Mouse (Mus musculus) ES-CJ7 (cell line): Measurements from ENCODE around the gene Pnmt.

Experiments used
- DNase-seq: peaks from one replicate; pipeline ENCODE4 v3.0.0; 2011; ENCODE audit warnings: low read depth, low spot score

Gene Pnmt

GRCm38 (mm10) chr11:98385638-98386585 lies at the start of gene Pnmt:
Gene Pnmt (plus strand): TSS chr11:98386450.
- DNase-seq: no peak

GRCm38 (mm10) chr11:98338507-98338961 lies 47.7 kb upstream of the Pnmt start:
- no peak for DNase-seq

- DNase-seq: no peak
Observed at GRCm38 (mm10) chr11:98339071-98339501, 47.2 kb upstream of the Pnmt start.

GRCm38 (mm10) chr11:98339679-98340287 lies 46.5 kb upstream of the Pnmt start:
- no peak for DNase-seq

GRCm38 (mm10) chr11:98340597-98340996 lies 45.7 kb upstream of the Pnmt start:
- no peak for DNase-seq

- DNase-seq: no peak
Observed at GRCm38 (mm10) chr11:98341174-98341573, 45.1 kb upstream of the Pnmt start.

GRCm38 (mm10) chr11:98342000-98342945 lies 44.0 kb upstream of the Pnmt start:
- DNase-seq: peak; percentile 86

GRCm38 (mm10) chr11:98345253-98345652 lies 41.0 kb upstream of the Pnmt start:
- DNase-seq: peak; percentile 85

- no peak for DNase-seq
Observed at GRCm38 (mm10) chr11:98346168-98346567, 40.1 kb upstream of the Pnmt start.

- no peak for DNase-seq
Observed at GRCm38 (mm10) chr11:98347385-98348082, 38.7 kb upstream of the Pnmt start.

- DNase-seq: no peak
Observed at GRCm38 (mm10) chr11:98348083-98348961, 37.9 kb upstream of the Pnmt start, which contains the start of gene Ppp1r1b. Gene Ppp1r1b (plus strand): TSS chr11:98348404.

GRCm38 (mm10) chr11:98349308-98349707 lies 36.9 kb upstream of the Pnmt start:
- no peak for DNase-seq

GRCm38 (mm10) chr11:98352272-98352990 lies 33.8 kb upstream of the Pnmt start:
- no peak for DNase-seq

- no peak for DNase-seq
Observed at GRCm38 (mm10) chr11:98353651-98354211, 32.5 kb upstream of the Pnmt start.

- no peak for DNase-seq
Observed at GRCm38 (mm10) chr11:98354445-98354844, 31.8 kb upstream of the Pnmt start.

GRCm38 (mm10) chr11:98355732-98356299 lies 30.4 kb upstream of the Pnmt start:
- DNase-seq: peak; percentile 94

- DNase-seq: no peak
Observed at GRCm38 (mm10) chr11:98356625-98357394, 29.4 kb upstream of the Pnmt start.
